Mouse (Mus musculus) fibroblast of lung, adult 2 months (primary cell): ENCODE data around the gene Psen1.

Experiments used
- DNase-seq: peaks from one replicate; pipeline ENCODE4 v3.0.0-alpha.2; 2011; ENCODE audit warnings: low read depth

Gene Psen1

DNA sequence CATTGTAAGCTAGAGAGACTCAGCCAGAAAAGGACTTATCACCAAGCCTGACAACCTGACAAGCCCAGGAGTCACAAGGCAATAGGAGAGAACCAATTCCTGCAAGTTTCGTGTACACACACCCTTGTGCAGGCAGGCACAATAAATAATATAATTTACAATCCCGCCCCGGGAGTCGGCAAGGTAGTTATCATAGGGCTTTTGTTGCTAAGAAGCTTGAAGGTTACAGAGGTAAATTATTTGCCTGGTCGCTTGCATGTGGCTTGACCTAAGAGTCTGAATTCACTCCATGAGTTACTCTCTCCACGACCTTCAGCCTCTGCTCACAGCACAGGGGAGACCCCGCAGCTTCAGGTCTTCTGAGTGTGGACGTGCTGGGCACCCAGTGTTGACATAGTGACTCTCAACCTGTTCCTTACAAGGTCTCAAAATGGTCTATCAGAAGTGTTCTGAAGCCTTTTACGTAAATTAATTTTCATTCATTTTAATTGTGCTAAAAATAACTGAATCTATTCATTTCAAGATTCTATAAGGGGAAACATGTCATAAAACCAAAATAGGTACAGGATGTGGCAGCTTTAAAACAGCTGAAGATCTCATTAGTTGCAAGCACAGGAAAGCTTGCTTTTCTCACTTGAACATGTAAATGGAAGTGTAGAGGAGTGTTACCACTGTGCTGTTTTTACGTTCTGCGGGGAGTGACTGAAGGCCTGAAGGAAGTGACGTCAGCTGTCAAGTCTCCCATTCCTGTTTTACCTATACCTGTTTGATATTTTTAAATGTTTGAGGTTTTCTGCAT is 38.8 kb downstream of the Psen1 start:
- no peak for DNase-seq

DNA sequence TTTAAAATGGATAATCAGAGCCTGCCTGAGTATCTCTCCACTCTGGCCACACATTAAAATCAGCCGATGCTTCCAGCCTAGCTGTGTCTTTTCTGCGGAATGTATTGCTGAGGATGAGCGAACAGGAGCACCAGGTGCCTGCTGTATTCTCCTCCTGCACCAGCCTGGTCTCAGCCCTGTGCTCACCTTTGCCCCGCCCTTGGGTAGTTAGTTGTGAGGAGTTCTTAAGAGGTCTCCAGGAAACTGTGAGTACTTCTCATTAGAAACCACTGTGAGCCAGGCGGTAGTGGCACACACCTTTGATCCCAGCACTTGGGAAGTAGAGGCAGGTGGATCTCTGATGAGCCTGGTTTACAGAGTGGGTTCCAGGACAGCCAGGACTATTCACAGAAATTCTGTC is 44.3 kb downstream of the Psen1 start:
- no peak for DNase-seq

DNA sequence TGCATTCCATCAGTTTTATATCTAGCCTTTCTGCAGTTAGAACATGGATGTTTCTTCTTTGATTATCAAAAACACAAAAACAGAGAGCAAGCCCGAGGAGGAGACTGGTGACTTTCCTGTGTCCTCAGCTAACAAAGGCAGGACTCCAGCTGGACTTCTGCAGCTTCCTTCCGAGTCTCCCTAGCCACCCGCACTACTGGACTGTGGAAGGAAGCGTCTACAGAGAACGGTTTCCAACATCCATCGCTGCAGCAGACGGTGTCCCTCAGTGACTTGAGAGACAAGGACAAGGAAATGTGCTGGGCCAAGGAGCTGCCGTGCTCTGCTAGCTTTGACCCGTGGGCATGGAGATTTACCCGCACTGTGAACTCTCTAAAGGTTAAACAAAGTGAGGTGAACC is 46.1 kb downstream of the Psen1 start:
- DNase-seq, result no peak

DNA sequence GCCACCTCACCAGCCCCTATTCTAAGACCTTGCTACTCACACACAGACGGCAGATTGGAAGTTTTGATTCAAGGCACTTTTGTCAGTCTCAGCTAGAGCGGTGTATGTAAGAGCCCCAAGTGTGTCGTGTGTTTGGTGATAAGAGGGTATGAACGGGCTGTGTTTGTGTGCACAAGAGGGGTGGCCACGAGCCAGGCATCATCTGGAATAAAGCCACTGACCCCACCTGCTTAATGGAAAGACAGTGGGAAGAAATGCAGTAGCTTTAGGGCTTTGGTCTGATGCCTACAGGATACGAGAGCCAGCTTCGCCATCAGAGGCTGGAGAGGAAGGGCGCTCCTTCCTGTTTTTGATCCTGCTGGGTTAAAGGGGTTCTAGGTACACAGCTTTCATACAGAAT is 48.3 kb downstream of the Psen1 start:
- DNase-seq, result no peak

DNA sequence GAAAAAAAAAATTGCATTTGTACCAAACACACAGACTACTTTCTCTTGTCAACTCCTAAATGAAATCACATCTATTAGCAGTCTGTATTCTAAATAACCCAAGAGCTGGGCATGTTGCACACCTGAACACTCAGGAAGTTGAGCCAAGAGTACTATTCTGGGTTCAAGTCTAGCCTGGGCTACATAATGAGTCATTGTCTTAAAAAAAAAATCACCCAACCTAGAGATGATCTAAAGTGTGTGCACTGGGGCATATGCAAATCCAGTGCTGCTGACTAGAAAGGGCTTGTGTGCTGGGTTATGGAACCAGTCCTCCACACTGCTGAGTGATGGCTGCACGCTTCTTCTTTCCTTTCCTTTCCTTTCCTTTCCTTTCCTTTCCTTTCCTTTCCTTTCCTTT is 50.7 kb downstream of the Psen1 start:
- no peak for DNase-seq

DNA sequence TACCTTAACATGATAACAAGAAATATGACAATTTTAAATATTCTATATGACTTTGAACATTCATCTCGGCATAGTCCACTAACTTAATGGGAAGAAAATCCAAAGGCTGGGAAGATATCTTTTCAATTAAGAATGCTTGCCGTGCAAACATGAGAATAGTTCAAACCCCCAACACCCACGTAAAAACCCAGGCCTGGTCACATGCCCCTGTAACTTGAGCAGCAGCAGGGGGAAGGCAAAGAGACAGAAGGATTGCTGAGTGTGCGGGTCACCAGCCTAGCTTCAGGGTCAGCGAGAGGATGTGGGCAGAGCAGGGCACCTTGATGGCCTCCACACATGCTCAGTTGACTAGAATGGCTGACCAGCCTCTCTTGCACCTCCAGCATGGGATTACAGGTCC is 53.8 kb downstream of the Psen1 start:
- DNase-seq, result no peak

- no peak for DNase-seq
Measured at GRCm38 (mm10) chr12:83742834-83743233, 54.9 kb downstream of the Psen1 start.

DNA sequence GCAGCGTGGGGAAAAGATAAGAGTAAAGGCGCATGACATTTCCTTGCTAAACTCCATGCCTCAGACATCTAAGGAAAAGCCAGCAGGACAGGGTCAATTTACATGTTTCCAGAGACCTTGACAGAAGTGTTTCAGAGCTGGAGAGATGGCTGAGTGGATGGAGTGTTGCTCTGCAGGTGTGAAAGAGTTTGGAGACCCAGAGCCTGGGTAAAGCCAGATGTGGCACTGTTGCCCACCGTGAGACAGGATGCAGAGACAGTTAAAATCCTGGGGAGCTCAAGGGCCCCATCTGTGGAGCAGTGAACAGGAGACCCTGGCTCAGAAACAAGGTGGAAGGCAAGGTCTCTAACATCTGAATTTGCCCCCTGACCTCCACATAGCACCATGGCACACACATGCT is 55.8 kb downstream of the Psen1 start:
- no peak for DNase-seq

DNA sequence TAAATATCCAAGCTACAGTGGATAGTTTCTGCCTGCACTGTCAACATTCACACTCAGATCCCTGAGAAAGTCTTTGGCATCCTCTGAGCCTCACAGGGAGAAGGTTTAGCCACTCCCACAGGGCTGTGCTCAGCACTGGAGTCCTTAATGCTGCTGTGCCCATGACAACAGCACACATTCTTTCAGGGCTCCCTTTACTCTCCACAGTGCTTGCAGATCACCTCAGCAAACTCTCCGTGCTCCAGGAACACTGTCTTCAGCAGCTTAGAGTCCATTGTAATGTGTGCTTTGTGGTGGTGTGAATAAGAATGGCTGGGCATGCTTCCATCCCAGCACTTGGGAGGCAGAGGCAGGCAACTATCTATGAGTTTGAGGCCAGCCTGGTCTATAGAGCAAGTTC is 61.2 kb downstream of the Psen1 start:
- DNase-seq, result no peak

DNA sequence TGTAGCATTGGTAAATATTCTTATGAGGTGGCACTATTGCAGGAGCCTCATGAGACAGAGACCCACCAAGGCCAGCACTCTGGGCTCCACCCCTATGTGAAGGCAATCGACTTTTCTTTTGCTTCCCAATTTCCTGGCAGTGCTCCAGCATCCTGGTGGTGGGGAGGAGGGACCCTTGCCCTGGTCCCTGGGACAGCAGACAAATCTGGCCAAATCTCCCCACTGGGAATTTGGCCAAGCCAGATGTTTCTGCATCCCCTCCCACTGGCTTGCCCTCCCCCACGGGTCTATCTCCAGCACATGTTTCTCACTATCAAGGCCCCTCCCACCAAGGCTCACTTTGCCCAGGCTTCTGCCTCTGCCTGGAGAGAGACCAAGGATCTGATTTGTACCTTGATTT is 64.5 kb downstream of the Psen1 start:
- DNase-seq, result no peak

GRCm38 (mm10) chr12:83758735-83759134 is 70.8 kb downstream of the Psen1 start:
- no peak for DNase-seq

DNA sequence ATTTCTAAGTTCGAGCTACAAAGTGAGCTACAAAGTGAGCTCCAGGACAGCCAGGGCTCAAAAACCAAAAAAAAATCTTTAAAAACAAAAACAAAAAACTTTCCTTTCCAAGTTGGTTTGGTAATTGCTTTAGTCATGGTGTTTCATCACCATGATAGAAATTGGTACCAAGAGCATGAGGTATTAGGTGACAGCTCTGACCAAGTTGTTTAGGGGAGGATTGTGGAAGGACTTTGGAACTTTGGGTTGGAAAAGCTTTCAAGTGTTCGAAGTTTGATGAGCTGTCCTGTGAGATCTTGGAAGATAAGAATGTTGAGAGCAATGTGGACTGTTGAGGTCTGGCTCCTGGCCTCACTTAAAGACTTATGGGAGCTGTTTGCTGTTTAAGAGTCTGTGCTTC is 72.2 kb downstream of the Psen1 start:
- no peak for DNase-seq

DNA sequence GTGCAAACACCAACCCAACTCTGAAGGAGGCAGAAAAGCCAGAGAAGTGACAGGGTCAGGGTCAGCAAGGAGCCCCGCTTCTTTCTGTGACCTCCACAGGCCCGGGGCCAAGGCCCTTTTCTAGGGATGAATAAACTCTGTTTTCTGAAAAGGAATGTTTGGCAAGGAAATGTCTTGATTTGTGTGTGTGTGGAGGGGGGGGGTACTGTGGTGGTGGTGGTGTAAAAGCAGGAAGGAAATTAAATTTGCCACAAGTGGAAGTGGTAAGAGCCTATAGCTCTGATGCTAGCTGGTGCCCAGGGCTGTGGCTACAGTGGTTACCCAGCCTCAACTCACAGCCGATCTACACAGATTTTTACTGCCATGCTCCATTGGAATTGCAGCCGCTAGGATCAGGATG is 74.8 kb downstream of the Psen1 start:
- DNase-seq, result no peak

- no peak for DNase-seq
Measured at GRCm38 (mm10) chr12:83763311-83764043, 75.5 kb downstream of the Psen1 start, which contains the start of gene Papln. Gene Papln, plus strand, starts transcription at chr12:83763634.

- no peak for DNase-seq
Measured at GRCm38 (mm10) chr12:83764044-83764365, 76.1 kb downstream of the Psen1 start.

- DNase-seq, result no peak
Measured at GRCm38 (mm10) chr12:83764519-83764918, 76.6 kb downstream of the Psen1 start.

- no peak for DNase-seq
Measured at GRCm38 (mm10) chr12:83765965-83766603, 78.1 kb downstream of the Psen1 start.

DNA sequence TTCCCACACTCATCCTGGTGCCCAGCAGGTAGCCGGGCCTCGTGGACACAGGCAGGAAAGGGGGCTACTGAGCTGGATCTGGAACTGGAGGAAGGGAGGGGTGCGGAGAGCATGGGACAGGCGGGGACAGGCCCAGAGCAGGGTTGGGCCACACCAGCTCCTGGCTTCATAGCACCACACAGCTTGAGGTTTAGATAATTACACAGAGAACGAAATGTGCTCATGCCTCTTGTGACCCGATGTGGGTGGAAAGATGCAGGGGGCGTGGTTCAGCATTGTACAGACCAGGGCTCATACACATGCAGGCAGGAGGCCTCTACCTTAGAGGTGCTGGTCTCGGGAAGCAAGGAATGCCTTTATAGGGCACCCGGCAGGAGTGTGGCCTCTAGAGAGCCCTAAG is 79.9 kb downstream of the Psen1 start:
- DNase-seq, result no peak

DNA sequence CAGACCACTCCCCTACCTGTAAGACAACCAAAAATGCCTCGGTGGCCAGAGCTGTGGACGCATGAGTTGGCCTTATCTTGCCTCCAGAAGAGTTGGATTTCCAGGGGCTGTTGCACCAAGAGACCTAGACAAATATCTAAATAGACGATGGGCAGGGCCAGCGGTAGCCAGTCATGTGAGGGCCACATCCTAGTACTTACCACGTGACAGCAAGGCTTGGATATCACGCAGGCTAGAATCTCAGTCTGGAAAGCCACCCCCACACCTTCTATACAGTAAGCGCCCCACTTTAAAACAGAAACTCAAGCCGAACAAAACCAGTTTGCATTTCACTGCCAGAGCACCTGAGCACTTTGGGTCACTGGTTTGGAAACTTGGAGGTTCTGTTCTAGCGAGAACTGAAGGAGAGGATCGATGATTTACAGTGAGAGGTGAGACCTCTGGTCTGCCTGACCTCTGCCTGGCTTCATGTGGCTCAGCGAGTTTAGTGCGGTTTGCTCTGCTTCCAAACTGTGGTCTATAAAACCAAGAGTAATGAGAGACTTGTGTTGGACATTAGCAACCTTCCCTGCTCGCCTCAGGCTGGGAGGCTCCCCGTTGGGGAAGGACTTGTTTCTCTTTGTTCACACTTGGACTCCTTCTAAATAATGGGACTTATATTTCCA is 80.4 kb downstream of the Psen1 start:
- no peak for DNase-seq

DNA sequence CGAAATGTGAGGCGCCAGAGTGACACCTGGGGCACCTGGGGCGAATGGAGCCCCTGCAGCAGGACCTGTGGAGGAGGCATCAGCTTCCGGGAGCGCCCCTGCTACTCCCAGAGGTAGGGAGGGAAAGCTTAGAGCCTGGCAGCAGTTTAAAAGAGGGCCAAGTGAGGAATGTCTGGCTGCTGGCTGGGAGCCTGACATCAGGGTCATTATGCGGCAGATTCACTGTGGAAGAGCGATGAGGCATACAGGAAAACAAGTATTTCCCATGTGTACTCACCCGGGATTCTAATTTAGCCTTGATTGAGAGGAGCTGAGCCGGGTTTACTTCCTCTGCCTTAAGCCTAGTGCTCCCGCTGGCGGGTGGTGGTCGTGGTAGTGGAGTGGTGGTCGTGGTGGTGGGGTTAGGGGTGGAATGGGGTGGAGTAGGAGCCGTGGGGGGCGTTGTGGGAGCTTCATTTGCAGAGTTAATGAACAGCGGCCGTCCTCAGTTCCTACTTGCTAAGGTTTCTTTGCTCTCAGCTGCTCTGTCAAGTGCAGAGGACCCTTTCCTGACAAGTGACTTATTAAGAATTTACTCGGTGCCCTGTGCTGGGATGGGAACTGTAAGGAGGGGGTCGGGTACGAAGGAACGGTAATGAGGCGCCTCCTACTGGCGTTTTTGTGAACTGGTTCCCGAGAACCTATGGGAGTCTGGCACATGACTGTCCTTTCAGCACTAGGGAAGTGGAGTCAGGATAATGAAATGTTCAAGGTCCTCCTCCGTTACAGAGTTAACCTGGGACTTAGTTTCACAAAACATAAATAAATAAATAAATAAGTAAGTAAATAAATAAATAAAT is 82.7 kb downstream of the Psen1 start:
- peak; percentile 30 for DNase-seq

- DNase-seq, result no peak
Measured at GRCm38 (mm10) chr12:83775621-83776020, 87.7 kb downstream of the Psen1 start.

- no peak for DNase-seq
Measured at GRCm38 (mm10) chr12:83776766-83777165, 88.8 kb downstream of the Psen1 start.
